Mouse (Mus musculus) erythroblast, embryonic 14.5 days (primary cell): ENCODE data around the gene Gpr107. TPM values are rescaled to one million over a fixed set of nuclear protein-coding genes. Genes with fewer than 3 reads are reported as not detected.
A peak's percentile ranks its signal among the peaks of the same experiment; 100 is the strongest.

ENCODE experiments used
- H3K27me3 ChIP-seq: 2 replicates; pipeline ENCODE4 v1.6.1; 2012; ENCODE audit warnings: inconsistent platforms; ENCODE audit not compliant: control insufficient read depth
- H3K36me3 ChIP-seq: 2 replicates; pipeline ENCODE4 v1.6.1; 2012; ENCODE audit warnings: mild to moderate bottlenecking, inconsistent platforms; ENCODE audit not compliant: control insufficient read depth
- H3K4me1 ChIP-seq: 2 replicates; pipeline ENCODE4 v1.6.1; 2012; ENCODE audit warnings: inconsistent platforms; ENCODE audit not compliant: control insufficient read depth
- H3K4me3 ChIP-seq: replicated peaks from 2 replicates; pipeline ENCODE3; 2012; ENCODE audit warnings: moderate library complexity, mild to moderate bottlenecking, inconsistent platforms
- H3K9me3 ChIP-seq: 2 replicates; pipeline ENCODE4 v1.6.1; 2012; ENCODE audit warnings: low read length, inconsistent platforms, mixed read lengths; ENCODE audit not compliant: control insufficient read depth
- GATA1 ChIP-seq: IDR thresholded peaks from 2 replicates; pipeline ENCODE4 v1.6.1; 2012; ENCODE audit warnings: low read length, inconsistent platforms, mixed read lengths
- TAL1 ChIP-seq: IDR thresholded peaks from 3 replicates; pipeline ENCODE4 v1.6.1; 2012; ENCODE audit warnings: low read length, inconsistent platforms, mixed read lengths
- polyA plus RNA-seq: library from polyadenylated mRNA; stranded (reverse); fragments of >175 nt; gene quantifications from 2 replicates; pipeline ENCODE4 v1.2.3, GENCODE M21; 2012

The Gpr107 gene
- polyA plus RNA-seq, 1 experiment = 1.2 TPM

DNA sequence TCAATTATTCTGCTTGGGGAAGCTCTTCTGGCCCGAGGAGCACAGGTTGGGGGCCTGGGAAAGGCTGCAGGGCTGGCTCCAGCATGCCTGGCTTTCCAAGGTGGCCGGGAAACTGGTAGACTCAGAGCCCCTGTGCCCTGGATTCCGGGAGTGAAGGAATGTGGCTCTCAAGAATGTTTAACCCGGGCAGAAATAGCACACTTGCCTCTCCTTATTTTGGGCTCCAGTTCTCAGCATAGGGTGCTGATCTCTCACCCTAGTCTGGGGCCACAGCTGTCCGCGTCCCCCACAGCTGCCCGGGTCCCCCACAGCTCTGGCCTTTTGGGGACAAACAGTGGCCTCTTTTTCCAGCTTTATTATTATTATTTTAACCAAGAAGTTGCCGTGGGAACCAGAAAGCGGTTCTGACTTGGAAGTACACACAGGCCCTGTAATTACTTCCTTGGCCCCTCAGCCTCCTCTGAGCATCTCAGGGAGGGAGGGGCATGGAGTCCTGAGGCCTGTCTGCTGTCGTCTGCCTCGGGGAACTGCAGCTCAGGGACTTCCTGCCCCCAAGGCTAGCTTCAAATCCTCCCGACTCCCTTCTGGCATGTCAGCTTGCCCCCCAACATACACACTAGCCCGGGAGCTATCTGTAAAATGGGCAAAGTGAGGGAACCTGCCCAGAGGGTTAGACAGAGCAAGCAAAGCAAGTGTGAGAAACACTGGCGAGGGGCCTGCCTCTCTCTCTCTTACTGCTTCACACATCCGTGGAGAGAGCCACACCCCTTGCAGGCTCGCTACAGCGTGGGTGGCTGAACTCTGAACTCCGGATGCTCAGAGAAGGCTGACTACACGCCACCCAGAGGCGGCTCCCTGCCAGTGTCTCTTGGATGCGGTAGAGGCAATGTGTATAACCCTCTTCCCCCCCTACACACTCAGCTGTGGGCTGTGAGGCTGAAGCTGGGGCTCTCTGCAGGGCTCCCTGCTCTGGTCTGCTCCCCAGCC, 104.1 kb downstream of the Gpr107 start:
- H3K4me3 ChIP-seq = no peak overlapping the region
- peaks cover 15% of the 10 kb centered on the region for H3K4me1 ChIP-seq
- no peak for TF ChIP-seq GATA1
- H3K36me3 ChIP-seq = no peaks in the 10 kb centered on the region
- no peaks in the 10 kb centered on the region for H3K9me3 ChIP-seq
- no peaks in the 10 kb centered on the region for H3K27me3 ChIP-seq

DNA sequence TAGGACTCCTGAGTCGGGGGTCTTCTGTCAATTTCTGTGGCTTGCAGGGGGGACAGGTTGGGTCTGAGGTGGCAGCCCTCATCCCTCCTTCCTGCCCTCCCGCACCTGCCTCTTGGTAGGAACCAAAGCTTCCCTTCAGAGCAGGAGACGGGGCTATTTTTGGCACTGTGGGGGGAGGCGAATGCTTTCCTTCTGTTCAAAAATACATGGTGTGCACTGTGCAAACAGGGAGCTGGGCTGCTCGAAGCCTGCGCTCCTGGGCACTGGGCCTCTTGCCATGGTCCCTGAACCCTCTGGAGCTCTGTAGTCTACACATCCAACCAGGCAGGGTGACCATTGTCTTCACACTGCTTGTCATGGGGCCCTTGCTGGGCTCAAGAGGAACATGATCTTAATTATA, 105.0 kb downstream of the Gpr107 start:
- no peak overlapping the region for H3K4me3 ChIP-seq

GRCm38 (mm10) chr2:31258609-31259366, 106.7 kb downstream of the Gpr107 start:
- peaks cover 15% of the 10 kb centered on the region for H3K4me1 ChIP-seq
- TF ChIP-seq GATA1 (no peak), TAL1 (no peak)
- no peaks in the 10 kb centered on the region for H3K36me3 ChIP-seq
- H3K27me3 ChIP-seq = no peaks in the 10 kb centered on the region
- H3K4me3 ChIP-seq = peak overlapping the region; percentile 59
- H3K9me3 ChIP-seq = no peaks in the 10 kb centered on the region

More for the DNA sequence above, 105.0 kb downstream of the Gpr107 start:
- no peak for TF ChIP-seq TAL1
- TF ChIP-seq GATA1 = no peak
- no peaks in the 10 kb centered on the region for H3K9me3 ChIP-seq
- H3K27me3 ChIP-seq = no peaks in the 10 kb centered on the region
- no peaks in the 10 kb centered on the region for H3K36me3 ChIP-seq
- H3K4me1 ChIP-seq = peaks cover 15% of the 10 kb centered on the region

DNA sequence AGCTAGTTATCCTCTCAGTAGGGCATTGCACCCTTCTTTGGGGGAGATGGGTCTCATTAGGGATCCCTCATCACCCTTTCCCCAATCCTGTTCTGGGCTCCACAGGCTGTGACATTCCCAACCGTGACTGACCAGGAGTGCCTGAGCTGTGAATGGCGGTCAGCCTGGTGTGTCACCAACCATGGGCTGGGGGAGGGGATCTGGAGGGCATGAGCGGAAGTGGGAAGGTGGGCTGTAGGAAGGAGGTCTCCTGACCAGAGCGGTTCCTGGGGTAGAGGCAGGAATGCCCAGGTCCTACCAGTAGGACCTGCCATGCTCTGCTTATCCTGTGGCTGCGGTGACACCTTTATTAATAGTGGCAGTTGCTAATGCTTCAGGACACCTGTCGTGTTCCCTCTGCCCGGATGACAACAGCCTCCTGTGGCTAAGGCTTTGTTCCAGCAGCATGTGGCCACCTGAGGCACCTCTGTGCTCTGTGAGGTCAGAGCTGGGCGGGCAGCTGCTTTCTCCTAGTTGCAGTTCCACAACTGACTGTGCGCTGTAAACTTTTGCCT, 107.3 kb downstream of the Gpr107 start:
- Histone ChIP-seq H3K9me3 (no peaks in the 10 kb centered on the region), H3K4me3 (peak overlapping the region; percentile 59), H3K4me1 (peaks cover 15% of the 10 kb centered on the region), H3K27me3 (no peaks in the 10 kb centered on the region), H3K36me3 (no peaks in the 10 kb centered on the region)
- TF ChIP-seq TAL1 (no peak), GATA1 (no peak)

DNA sequence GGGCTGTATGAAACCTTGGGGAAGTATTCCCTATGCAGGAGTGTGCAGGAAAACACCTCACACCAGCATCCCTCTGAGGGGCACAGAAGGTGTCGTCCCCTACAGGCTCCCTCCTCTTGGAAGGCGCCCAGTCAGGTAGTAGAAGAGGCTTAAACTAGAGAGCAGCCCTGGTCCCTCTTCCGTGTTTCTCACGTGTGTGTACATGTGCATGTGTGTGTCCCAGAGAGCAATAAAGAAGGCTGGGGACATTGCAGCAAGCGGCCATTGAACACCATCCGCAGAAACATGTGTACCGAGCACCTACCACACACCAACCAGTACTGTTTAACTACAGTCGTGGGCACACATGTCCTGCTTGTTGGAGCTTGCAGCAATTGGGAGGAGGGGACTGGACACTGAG, 108.4 kb downstream of the Gpr107 start:
- H3K4me1 ChIP-seq = peaks cover 15% of the 10 kb centered on the region
- H3K36me3 ChIP-seq = no peaks in the 10 kb centered on the region
- TF ChIP-seq GATA1 = no peak
- TF ChIP-seq TAL1 = no peak
- H3K4me3 ChIP-seq = no peak overlapping the region
- H3K27me3 ChIP-seq = no peaks in the 10 kb centered on the region
- H3K9me3 ChIP-seq = no peaks in the 10 kb centered on the region

DNA sequence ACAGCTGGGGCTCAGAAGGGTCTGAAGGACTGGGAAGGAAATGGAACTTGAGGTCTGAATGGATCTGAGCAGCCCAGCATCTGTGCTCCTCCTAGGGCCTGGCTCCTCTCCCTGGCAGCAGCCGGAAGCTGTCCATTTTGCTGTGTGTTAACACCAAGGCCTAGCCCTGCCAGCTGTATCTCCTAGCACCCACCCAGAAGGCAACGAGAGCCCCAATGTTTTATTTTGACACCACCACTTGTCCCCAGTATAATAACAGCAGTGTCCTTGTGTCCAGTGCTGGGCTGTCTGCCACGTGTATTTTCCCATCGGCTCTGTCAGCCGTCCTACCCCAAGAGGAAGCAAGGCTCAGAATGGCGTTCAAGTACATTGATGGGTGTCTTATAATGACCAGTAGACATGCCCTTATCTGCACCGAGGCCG, 110.9 kb downstream of the Gpr107 start:
- H3K36me3 ChIP-seq = no peaks in the 10 kb centered on the region
- peaks cover 13% of the 10 kb centered on the region for H3K4me1 ChIP-seq
- TF ChIP-seq TAL1 = no peak
- TF ChIP-seq GATA1 = no peak
- H3K4me3 ChIP-seq = no peak overlapping the region
- H3K27me3 ChIP-seq = no peaks in the 10 kb centered on the region
- no peaks in the 10 kb centered on the region for H3K9me3 ChIP-seq

DNA sequence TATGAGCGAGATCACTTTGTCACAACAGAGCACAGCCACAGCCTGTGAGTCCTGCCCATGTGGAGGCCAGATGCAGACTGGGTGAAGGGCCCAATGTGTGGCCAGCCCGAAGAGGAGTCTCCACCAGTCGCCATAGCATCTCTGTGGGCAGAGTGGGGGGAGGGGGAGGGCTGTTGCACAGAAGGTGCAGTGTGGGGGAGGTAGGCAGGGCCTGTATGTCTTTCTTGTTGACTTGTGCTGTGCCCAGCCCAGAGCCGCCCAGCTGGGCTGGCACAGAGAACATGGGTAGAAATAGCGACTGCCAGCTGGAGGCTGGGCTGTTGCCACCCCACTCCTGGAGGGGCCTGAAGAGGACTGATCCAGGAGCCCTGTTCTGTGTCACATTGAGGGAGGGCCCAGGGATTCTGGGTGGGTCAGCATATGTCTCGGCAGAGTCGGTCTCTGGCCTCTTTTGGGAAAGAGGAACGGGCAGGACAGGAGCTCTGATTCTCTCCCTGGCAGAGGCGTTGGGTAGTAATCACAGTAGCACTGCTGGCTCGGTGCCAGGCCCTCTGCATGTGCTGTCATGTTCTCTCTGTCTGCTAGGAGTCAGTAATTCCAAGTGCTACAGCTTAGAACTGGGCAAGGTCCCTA, 111.7 kb downstream of the Gpr107 start:
- H3K36me3 ChIP-seq = no peaks in the 10 kb centered on the region
- H3K4me3 ChIP-seq = no peak overlapping the region
- H3K4me1 ChIP-seq = peaks cover 8% of the 10 kb centered on the region
- no peaks in the 10 kb centered on the region for H3K9me3 ChIP-seq
- TF ChIP-seq TAL1 (no peak), GATA1 (no peak)
- no peaks in the 10 kb centered on the region for H3K27me3 ChIP-seq

DNA sequence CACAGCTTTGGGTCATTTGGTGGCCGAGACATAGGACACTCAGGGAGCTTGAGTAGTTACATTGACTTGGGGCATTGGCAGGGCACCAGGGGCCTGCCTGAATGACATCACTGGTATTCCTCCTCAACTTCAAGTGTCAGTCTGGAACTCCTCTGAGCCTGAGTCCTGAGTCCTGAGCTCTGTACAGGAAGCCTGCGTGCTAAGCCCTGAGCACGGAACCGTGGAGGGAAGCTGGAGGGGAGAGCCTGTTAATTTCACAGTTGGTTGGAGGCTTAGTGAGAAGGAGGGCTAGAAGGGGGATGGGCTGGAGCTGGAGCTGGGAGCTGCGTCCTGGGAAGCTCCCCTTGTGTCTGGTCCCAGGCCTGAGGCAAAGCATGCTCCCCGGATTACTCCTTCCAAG, 115.3 kb downstream of the Gpr107 start:
- Histone ChIP-seq H3K36me3 (no peaks in the 10 kb centered on the region), H3K4me3 (no peak overlapping the region), H3K9me3 (no peaks in the 10 kb centered on the region), H3K27me3 (no peaks in the 10 kb centered on the region), H3K4me1 (no peaks in the 10 kb centered on the region)
- no peak for TF ChIP-seq TAL1
- no peak for TF ChIP-seq GATA1

Other genes with a start within 250 kb of the Gpr107 start
- gene Ptges, start 222.5 kb upstream of the Gpr107 start, polyA plus RNA-seq = not detected in 2 replicates
- gene Tor1b, start 199.4 kb upstream of the Gpr107 start, polyA plus RNA-seq = 0.83 and 1.4 TPM in 2 replicates
- 4.8 and 6.5 TPM in 2 replicates for gene Tor1a, start 184.4 kb upstream of the Gpr107 start, polyA plus RNA-seq
- gene BC005624, start 170.1 kb upstream of the Gpr107 start, polyA plus RNA-seq = 1.8 and 2.2 TPM in 2 replicates
- 0.30 and 0.32 TPM in 2 replicates for gene Usp20, start 170.0 kb upstream of the Gpr107 start, polyA plus RNA-seq
- 0.10 and 0.15 TPM in 2 replicates for gene Fnbp1, start 10.3 kb upstream of the Gpr107 start, polyA plus RNA-seq
- gene Ncs1, start 93.5 kb downstream of the Gpr107 start, polyA plus RNA-seq = not detected in 2 replicates
- not detected in 2 replicates for gene Hmcn2, start 162.1 kb downstream of the Gpr107 start, polyA plus RNA-seq